Mouse (Mus musculus) small intestine, adult 2 months (tissue): ENCODE measurements around the gene Derl2.

Experiments used
- CTCF ChIP-seq: fragments of 200-500 bp; IDR thresholded peaks from 2 replicates; pipeline ENCODE4 v1.5.1; 2012; ENCODE audit warnings: low read depth, mild to moderate bottlenecking, control low read depth, inconsistent platforms, low read length, moderate library complexity, mixed read lengths; ENCODE audit not compliant: insufficient replicate concordance, insufficient read length; ENCODE audit errors: extremely low read depth
- POLR2A ChIP-seq: fragments of 200-500 bp; IDR thresholded peaks from 2 replicates; pipeline ENCODE4 v1.6.1; 2012; ENCODE audit warnings: low read depth, mild to moderate bottlenecking, control low read depth, inconsistent platforms, low read length, moderate library complexity

DNA sequence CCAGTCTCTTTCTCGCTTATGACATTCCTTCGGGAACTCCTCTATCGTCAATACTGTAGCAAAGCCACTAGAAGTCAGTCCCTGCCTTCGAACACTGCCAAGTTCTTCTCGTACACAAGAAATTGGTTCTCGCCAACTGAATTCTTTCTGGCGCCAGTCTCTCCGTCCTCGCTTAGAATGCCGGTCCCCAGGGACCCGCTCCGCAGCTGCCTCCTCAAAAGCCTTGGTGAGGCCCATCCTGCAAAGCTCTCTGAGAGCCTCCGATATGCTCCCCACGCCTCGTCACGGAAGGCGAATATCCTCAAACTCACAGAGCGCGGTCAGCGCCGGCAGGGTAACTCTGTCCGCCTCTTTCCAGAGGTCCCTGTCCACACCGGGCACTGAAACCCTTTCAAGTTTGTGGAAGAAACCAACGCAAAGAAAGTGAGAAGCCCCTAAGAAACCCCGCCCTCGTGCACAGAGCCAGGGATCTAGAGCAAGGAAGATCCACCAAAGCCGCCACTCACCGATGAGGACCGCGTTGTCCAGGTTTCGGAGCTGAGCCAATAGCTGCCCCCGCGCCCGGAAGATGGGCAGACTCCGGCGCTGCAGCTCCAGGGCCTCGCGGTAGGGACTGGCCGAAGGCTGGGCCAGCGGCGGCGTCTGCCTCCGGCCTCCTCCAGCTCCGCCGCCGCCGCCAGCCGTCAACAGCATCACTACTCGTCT is 15.9 kb downstream of the Derl2 start:
- TF ChIP-seq POLR2A (no peak), CTCF (no peak)
